Mouse (Mus musculus) liver, adult 2 months (tissue): ENCODE measurements around the gene Dupd1.

Source experiments
- CTCF ChIP-seq: fragments of 200-500 bp; IDR thresholded peaks from 2 replicates; pipeline ENCODE4 v1.5.1; 2011; ENCODE audit warnings: low read depth, low read length, control low read depth
- POLR2A ChIP-seq: fragments of 200-500 bp; IDR thresholded peaks from 2 replicates; pipeline ENCODE4 v1.6.1; 2011; ENCODE audit warnings: low read length, control low read depth; ENCODE audit not compliant: insufficient read depth; ENCODE audit errors: extremely low read depth

GRCm38 (mm10) chr14:21740345-21740744 is 26.0 kb upstream of the Dupd1 start:
- TF ChIP-seq CTCF = no peak
- no peak for TF ChIP-seq POLR2A
